Mouse (Mus musculus) MEL (cell line): Measurements from ENCODE around the gene Aff1. TPM values are rescaled to one million over a fixed set of nuclear protein-coding genes. Genes with fewer than 3 reads are reported as not detected.

ENCODE experiments used
- DNase-seq: peaks from one replicate; pipeline ENCODE4 v3.0.0; 2011; ENCODE audit warnings: low read depth, low spot score
- H3K27ac ChIP-seq: 2 replicates; pipeline ENCODE4 v1.5.1; 2012; ENCODE audit warnings: low read depth, mild to moderate bottlenecking, control low read depth, low read length, moderate library complexity; ENCODE audit not compliant: control insufficient read depth
- H3K27me3 ChIP-seq, 2 experiments: fragments of 150-350 bp in 1 of 2; sonication (generic) in 1 of 2; 2 replicates each; pipeline ENCODE4 v1.6.1; 2012; ENCODE audit warnings: low read length in 2 of 2, mild to moderate bottlenecking in 2 of 2, improper control_type of control experiment in 1 of 2, moderate library complexity in 1 of 2; ENCODE audit not compliant: insufficient read depth in 2 of 2, control insufficient read depth in 1 of 2
- H3K36me3 ChIP-seq, 2 experiments: 2 replicates each; pipeline ENCODE4 v1.6.1; 2012 to 2014; ENCODE audit warnings: low read length in 2 of 2, improper control_type of control experiment in 1 of 2, inconsistent platforms in 1 of 2, mild to moderate bottlenecking in 1 of 2; ENCODE audit not compliant: insufficient read depth in 2 of 2, control insufficient read depth in 1 of 2
- H3K4me1 ChIP-seq, 2 experiments: fragments of 150-350 bp in 1 of 2; sonication (generic) in 1 of 2; 2 replicates each; pipeline ENCODE4 v1.6.1; 2012; ENCODE audit warnings: low read length in 2 of 2, improper control_type of control experiment in 1 of 2, mild to moderate bottlenecking in 1 of 2; ENCODE audit not compliant: insufficient read depth in 2 of 2, control insufficient read depth in 1 of 2
- H3K4me3 ChIP-seq, 2 experiments: fragments of 150-350 bp in 1 of 2; sonication (generic) in 1 of 2; 2 replicates each; pipeline ENCODE4 v1.5.1; 2012; ENCODE audit warnings: low read depth in 2 of 2, low read length in 2 of 2, mild to moderate bottlenecking in 2 of 2, moderate library complexity in 2 of 2, control low read depth in 1 of 2, improper control_type of control experiment in 1 of 2; ENCODE audit not compliant: control insufficient read depth in 1 of 2, insufficient read depth in 1 of 2
- H3K79me2 ChIP-seq: 2 replicates; pipeline ENCODE4 v1.6.1; 2012; ENCODE audit warnings: mild to moderate bottlenecking, low read length, moderate library complexity; ENCODE audit not compliant: control insufficient read depth, poor library complexity, insufficient read depth
- H3K9ac ChIP-seq: 2 replicates; pipeline ENCODE4 v1.6.1; 2012; ENCODE audit warnings: low read depth, mild to moderate bottlenecking, control low read depth, low read length, moderate library complexity; ENCODE audit not compliant: control insufficient read depth, poor library complexity, severe bottlenecking
- H3K9me3 ChIP-seq: fragments of 150-350 bp; sonication (generic); replicated peaks from 2 replicates; pipeline ENCODE4 v1.6.1; 2012; ENCODE audit warnings: mild to moderate bottlenecking, low read length, improper control_type of control experiment, moderate library complexity; ENCODE audit not compliant: insufficient read depth
- BHLHE40 ChIP-seq: IDR thresholded peaks from 2 replicates; pipeline ENCODE4 v1.6.1; 2012; ENCODE audit warnings: low read depth, mild to moderate bottlenecking, inconsistent platforms, low read length, improper control_type of control experiment, borderline replicate concordance
- CHD1 ChIP-seq: IDR thresholded peaks from 2 replicates; pipeline ENCODE4 v1.6.1; 2012; ENCODE audit warnings: low read depth, mild to moderate bottlenecking, inconsistent platforms, low read length, improper control_type of control experiment
- CHD2 ChIP-seq: IDR thresholded peaks from 2 replicates; pipeline ENCODE4 v1.6.1; 2011; ENCODE audit warnings: low read length, improper control_type of control experiment
- E2F4 ChIP-seq: IDR thresholded peaks from 2 replicates; pipeline ENCODE4 v1.6.1; 2011; ENCODE audit warnings: low read depth, low read length, improper control_type of control experiment, borderline replicate concordance
- GABPA ChIP-seq: IDR thresholded peaks from 2 replicates; pipeline ENCODE4 v1.6.1; 2012; ENCODE audit warnings: low read depth, mild to moderate bottlenecking, inconsistent platforms, low read length, improper control_type of control experiment, moderate library complexity
- KAT2A ChIP-seq: conservative IDR thresholded peaks from 2 replicates; pipeline ENCODE4 v1.6.1; 2012; ENCODE audit warnings: low read depth, low read length, improper control_type of control experiment, inconsistent platforms
- MAX ChIP-seq: IDR thresholded peaks from 2 replicates; pipeline ENCODE4 v1.6.1; 2011; ENCODE audit warnings: low read length, improper control_type of control experiment
- MEF2A ChIP-seq: IDR thresholded peaks from 2 replicates; pipeline ENCODE4 v1.6.1; 2014; ENCODE audit warnings: low read depth, mild to moderate bottlenecking, inconsistent platforms, low read length, improper control_type of control experiment; ENCODE audit not compliant: poor library complexity, insufficient replicate concordance, severe bottlenecking; ENCODE audit errors: extremely low read depth
- MYC ChIP-seq: IDR thresholded peaks from 2 replicates; pipeline ENCODE4 v1.6.1; 2011; ENCODE audit warnings: low read depth, mild to moderate bottlenecking, low read length, improper control_type of control experiment, moderate library complexity
- NELFE ChIP-seq: IDR thresholded peaks from 2 replicates; pipeline ENCODE4 v1.6.1; 2011; ENCODE audit warnings: low read depth, low read length, improper control_type of control experiment
- POLR2A ChIP-seq, 2 experiments: IDR thresholded peaks; 2 replicates each; pipeline ENCODE4 v1.6.1; 2011 to 2012; ENCODE audit warnings: low read length in 2 of 2, mild to moderate bottlenecking in 2 of 2, control low read depth in 1 of 2, improper control_type of control experiment in 1 of 2, low read depth in 1 of 2, moderate library complexity in 1 of 2; ENCODE audit not compliant: control insufficient read depth in 1 of 2, insufficient read depth in 1 of 2, poor library complexity in 1 of 2
- RCOR1 ChIP-seq: IDR thresholded peaks from 2 replicates; pipeline ENCODE4 v1.6.1; 2012; ENCODE audit warnings: low read depth, mild to moderate bottlenecking, inconsistent platforms, low read length, improper control_type of control experiment
- SIN3A ChIP-seq: IDR thresholded peaks from 2 replicates; pipeline ENCODE4 v1.6.1; 2012; ENCODE audit warnings: low read length, improper control_type of control experiment, inconsistent platforms
- SMC3 ChIP-seq: IDR thresholded peaks from 2 replicates; pipeline ENCODE4 v1.6.1; 2011; ENCODE audit warnings: low read depth, low read length, improper control_type of control experiment
- TBP ChIP-seq: IDR thresholded peaks from 2 replicates; pipeline ENCODE4 v1.8.0; 2011; ENCODE audit warnings: low read depth, low read length, improper control_type of control experiment
- ZC3H11A ChIP-seq: IDR thresholded peaks from 2 replicates; pipeline ENCODE4 v1.6.1; 2012; ENCODE audit warnings: low read depth, mild to moderate bottlenecking, inconsistent platforms, low read length, improper control_type of control experiment
- ZKSCAN1 ChIP-seq: IDR thresholded peaks from 2 replicates; pipeline ENCODE4 v1.6.1; 2012; ENCODE audit warnings: low read depth, mild to moderate bottlenecking, inconsistent platforms, low read length, improper control_type of control experiment, moderate library complexity
- ZMIZ1 ChIP-seq: IDR thresholded peaks from 2 replicates; pipeline ENCODE4 v1.6.1; 2012; ENCODE audit warnings: low read depth, mild to moderate bottlenecking, inconsistent platforms, low read length, improper control_type of control experiment, moderate library complexity
- polyA plus RNA-seq, 2 experiments: library from polyadenylated mRNA; stranded (reverse) in 1 of 2; unstranded in 1 of 2; fragments of >175 nt in 1 of 2; fragments of >200 nt in 1 of 2; gene quantifications; 2 replicates each; pipeline versions ENCODE4 v1.2.1 to v1.2.4; 2012; ENCODE audit warnings: low replicate concordance in 2 of 2, low read depth in 1 of 2; ENCODE audit not compliant: insufficient read length in 2 of 2, insufficient read depth in 1 of 2, missing spikeins in 1 of 2
- total RNA-seq: library from RNA; depleted of rRNA; stranded (reverse); fragments of 300-350 nt; gene quantifications from 2 replicates; pipeline ENCODE4 v1.2.3, GENCODE M21; 2012

Gene Aff1
- total and polyA plus RNA-seq, 3 experiments = 5.4 to 13.4 TPM; not detected in 1

- Histone ChIP-seq H3K27me3 (peaks cover 0 to 5% of the 10 kb centered on the region in 2 experiments; a peak in 2 of 4 replicates), H3K36me3 (no peaks in the 10 kb centered on the region), H3K27ac (no peak overlapping the region), H3K9me3 (no peaks in the 10 kb centered on the region), H3K9ac (no peak overlapping the region), H3K4me1 (no peaks in the 10 kb centered on the region), H3K4me3 (no peak overlapping the region), H3K79me2 (no peaks in the 10 kb centered on the region)
- DNase-seq = no peak
- TF ChIP-seq POLR2A (IDR thresholded peaks at IDR 0.05; ENCODE audit: control insufficient read depth in 1 of 2, insufficient read depth in 1 of 2, low read depth in 1 of 2, low read length in 2 of 2, poor library complexity in 1 of 2) = no peak
- no peak for TF ChIP-seq ZKSCAN1
- no peak for TF ChIP-seq E2F4
- no peak for TF ChIP-seq NELFE
- no peak for TF ChIP-seq RCOR1
Observed at GRCm38 (mm10) chr5:103674482-103674881, 17.7 kb upstream of the Aff1 start.

- H3K79me2 ChIP-seq = no peaks in the 10 kb centered on the region
- H3K4me3 ChIP-seq = no peak overlapping the region
- H3K4me1 ChIP-seq = no peaks in the 10 kb centered on the region
- no peaks in the 10 kb centered on the region for H3K36me3 ChIP-seq
- peaks cover 0 to 5% of the 10 kb centered on the region in 2 experiments; a peak in 2 of 4 replicates for H3K27me3 ChIP-seq
- no peak for DNase-seq
- H3K27ac ChIP-seq = no peak overlapping the region
- H3K9ac ChIP-seq = no peak overlapping the region
- no peak for TF ChIP-seq POLR2A (IDR thresholded peaks at IDR 0.05; ENCODE audit: control insufficient read depth in 1 of 2, insufficient read depth in 1 of 2, low read depth in 1 of 2, low read length in 2 of 2, poor library complexity in 1 of 2)
- no peak for TF ChIP-seq ZC3H11A
- TF ChIP-seq GABPA = no peak
- no peak for TF ChIP-seq MEF2A
- no peak for TF ChIP-seq NELFE
- no peak for TF ChIP-seq MYC
- TF ChIP-seq SMC3 = no peak
- no peak for TF ChIP-seq SIN3A
- TF ChIP-seq, all 39 proteins: peak for 0
- no peaks in the 10 kb centered on the region for H3K9me3 ChIP-seq
Observed at GRCm38 (mm10) chr5:103676289-103676881, 15.8 kb upstream of the Aff1 start.

DNA sequence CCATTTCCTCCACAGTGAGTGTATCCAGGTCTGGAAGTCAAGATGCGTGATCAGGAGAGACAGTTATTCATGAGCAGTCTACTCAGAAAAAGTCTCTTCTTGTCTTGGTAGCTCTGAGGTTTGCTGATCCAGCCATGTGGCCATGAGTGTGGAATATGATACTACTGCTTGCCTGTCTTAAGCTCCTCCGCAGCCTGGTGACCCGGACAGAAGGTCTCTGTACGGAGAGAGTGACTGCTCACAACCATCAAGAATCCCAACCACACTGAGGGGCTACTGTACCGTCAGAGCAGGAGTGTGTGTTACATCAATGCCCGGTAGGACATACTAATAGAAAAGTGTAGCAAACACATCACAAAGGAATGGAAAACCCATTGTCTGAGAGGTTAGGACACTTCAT, 14.3 kb upstream of the Aff1 start:
- Histone ChIP-seq H3K4me3 (no peak overlapping the region), H3K27ac (no peak overlapping the region), H3K79me2 (no peaks in the 10 kb centered on the region), H3K9ac (no peak overlapping the region), H3K9me3 (no peaks in the 10 kb centered on the region), H3K4me1 (no peaks in the 10 kb centered on the region), H3K27me3 (peaks cover 0 to 2% of the 10 kb centered on the region in 2 experiments; a peak in 2 of 4 replicates), H3K36me3 (no peaks in the 10 kb centered on the region)
- no peak for DNase-seq
- TF ChIP-seq CHD2 (no peak), MYC (no peak), CHD1 (no peak), MEF2A (no peak), KAT2A (no peak), TBP (no peak), BHLHE40 (no peak), MAX (no peak), ZMIZ1 (no peak)
